Mouse (Mus musculus): ENCODE data around the gene Vwce. TPM values are rescaled to one million over a fixed set of nuclear protein-coding genes. Genes with fewer than 3 reads are reported as not detected.

Gene Vwce
- polyA plus RNA-seq, 1 experiment from 2014 or later, result 0.83 TPM

DNA sequence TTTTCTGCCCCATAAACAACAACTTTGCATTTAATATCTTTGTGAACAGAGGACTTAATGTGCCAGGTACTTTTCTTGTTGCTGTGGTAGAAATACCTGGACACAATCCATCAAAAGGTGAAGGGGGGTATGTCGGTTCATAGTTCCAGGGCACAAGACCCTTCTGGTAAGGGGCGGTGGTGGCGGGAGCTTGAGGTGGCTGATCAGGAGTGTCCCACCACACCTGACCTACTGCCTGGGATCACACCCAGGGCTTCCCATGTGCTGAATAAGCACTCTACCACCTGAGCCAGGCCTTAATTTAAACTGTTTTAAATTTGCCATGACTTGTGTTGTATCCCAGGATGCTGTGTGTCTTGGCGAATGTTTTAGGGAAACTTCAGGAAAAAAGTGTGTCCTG lies 57.1 kb downstream of the Vwce start:
- H3K27ac ChIP-seq (replicated peaks; ENCODE audit: low read depth, low read length), result no peak overlapping the region
- WGBS, result 97% methylated on average over 4 of the region's 4 CpGs
- H3K27me3 ChIP-seq (ENCODE audit: control insufficient read depth, insufficient read depth, low read length), result no peaks in the 10 kb centered on the region
- no peaks in the 10 kb centered on the region for H3K9me3 ChIP-seq (ENCODE audit: control insufficient read depth, low read length)
- no peak overlapping the region for H3K4me2 ChIP-seq (ENCODE audit: low read length)
- peaks cover 41% of the 10 kb centered on the region for H3K4me1 ChIP-seq (ENCODE audit: control insufficient read depth, insufficient read depth, low read length)
- ATAC-seq (ENCODE audit: low FRiP score, low TSS enrichment) (no peak), DNase-seq (no peak)
- H3K9ac ChIP-seq (replicated peaks; ENCODE audit: low read length), result no peak overlapping the region
- no peaks in the 10 kb centered on the region for H3K36me3 ChIP-seq (ENCODE audit: control insufficient read depth, insufficient read depth, low read length)
- no peak overlapping the region for H3K4me3 ChIP-seq (replicated peaks; ENCODE audit: low read depth, low read length)

GRCm38 (mm10) chr19:10691660-10692059 lies 57.6 kb downstream of the Vwce start:
- DNase-seq, result no peak
- H3K4me3 ChIP-seq (replicated peaks; ENCODE audit: low read depth, low read length), result no peak overlapping the region
- H3K4me2 ChIP-seq (ENCODE audit: low read length), result no peak overlapping the region
- no peak for ATAC-seq (ENCODE audit: low FRiP score, low TSS enrichment)
- no peak overlapping the region for H3K9ac ChIP-seq (replicated peaks; ENCODE audit: low read length)
- 76% methylated on average over 3 of the region's 3 CpGs for WGBS
- no peak overlapping the region for H3K27ac ChIP-seq (replicated peaks; ENCODE audit: low read depth, low read length)
- no peaks in the 10 kb centered on the region for H3K27me3 ChIP-seq (ENCODE audit: control insufficient read depth, insufficient read depth, low read length)
- no peaks in the 10 kb centered on the region for H3K36me3 ChIP-seq (ENCODE audit: control insufficient read depth, insufficient read depth, low read length)
- peaks cover 45% of the 10 kb centered on the region for H3K4me1 ChIP-seq (ENCODE audit: control insufficient read depth, insufficient read depth, low read length)
- H3K9me3 ChIP-seq (ENCODE audit: control insufficient read depth, low read length), result no peaks in the 10 kb centered on the region

DNA sequence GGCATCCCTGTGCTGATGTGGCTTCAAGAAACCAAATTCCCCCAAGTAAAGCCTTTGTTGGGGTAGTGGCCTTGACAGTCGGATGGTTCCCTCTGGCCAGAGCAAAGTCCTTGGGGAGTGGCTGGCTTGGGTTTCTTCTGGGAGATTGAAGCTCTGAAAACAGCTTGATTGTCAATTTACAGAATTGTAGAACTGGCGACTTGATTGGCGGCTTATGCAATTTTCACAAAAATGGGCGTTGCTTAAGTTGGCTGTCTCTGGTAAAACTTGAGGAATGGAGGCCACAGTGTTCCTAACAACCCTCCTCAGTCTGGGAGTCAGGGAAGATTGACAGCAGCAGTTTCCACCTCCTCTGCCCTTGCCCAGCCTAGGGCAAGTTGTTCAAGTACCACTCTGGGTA lies 58.3 kb downstream of the Vwce start:
- 92% methylated on average over 4 of the region's 4 CpGs for WGBS
- ATAC-seq (ENCODE audit: low FRiP score, low TSS enrichment) (no peak), DNase-seq (no peak)
- no peak overlapping the region for H3K9ac ChIP-seq (replicated peaks; ENCODE audit: low read length)
- peaks cover 45% of the 10 kb centered on the region for H3K4me1 ChIP-seq (ENCODE audit: control insufficient read depth, insufficient read depth, low read length)
- no peaks in the 10 kb centered on the region for H3K27me3 ChIP-seq (ENCODE audit: control insufficient read depth, insufficient read depth, low read length)
- no peak overlapping the region for H3K27ac ChIP-seq (replicated peaks; ENCODE audit: low read depth, low read length)
- no peak overlapping the region for H3K4me3 ChIP-seq (replicated peaks; ENCODE audit: low read depth, low read length)
- H3K36me3 ChIP-seq (ENCODE audit: control insufficient read depth, insufficient read depth, low read length), result no peaks in the 10 kb centered on the region
- no peaks in the 10 kb centered on the region for H3K9me3 ChIP-seq (ENCODE audit: control insufficient read depth, low read length)
- no peak overlapping the region for H3K4me2 ChIP-seq (ENCODE audit: low read length)

DNA sequence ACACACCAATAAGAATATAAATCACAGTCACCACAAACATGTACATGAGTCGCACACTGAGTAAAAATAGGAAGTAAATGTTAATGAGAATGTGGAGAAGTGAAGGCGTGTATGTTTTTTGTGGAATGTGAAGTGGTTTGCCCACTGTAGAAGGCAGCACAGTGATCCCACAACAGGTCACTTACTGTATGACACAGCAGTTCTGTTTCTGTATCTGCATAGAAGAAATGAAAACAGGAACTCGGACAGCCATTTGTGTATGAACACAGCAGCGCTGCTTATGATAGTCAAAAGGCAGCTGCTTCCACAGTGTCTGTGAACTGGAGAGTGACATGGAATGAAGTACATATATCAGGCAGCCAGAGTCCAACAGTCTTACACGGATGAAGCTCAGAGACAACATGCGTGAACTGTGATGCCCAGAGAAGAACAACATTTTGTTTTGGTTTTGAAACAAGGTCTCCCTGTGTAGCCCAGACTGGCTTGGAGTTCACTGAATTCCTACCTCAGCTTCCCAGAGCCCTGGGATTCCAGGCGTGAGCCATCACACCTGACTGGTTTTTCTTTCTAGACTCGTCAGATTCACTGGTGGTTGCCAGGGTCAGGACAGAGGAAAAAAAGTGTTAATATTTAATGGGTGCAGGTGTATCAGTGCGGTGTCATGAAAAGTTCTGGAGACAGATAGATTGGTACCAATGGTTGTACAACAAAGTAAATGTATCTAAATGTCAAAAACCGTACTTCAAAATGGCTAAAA lies 60.1 kb downstream of the Vwce start:
- 87% methylated on average over 10 of the region's 10 CpGs for WGBS
- Histone ChIP-seq H3K27me3 (ENCODE audit: control insufficient read depth, insufficient read depth, low read length) (no peaks in the 10 kb centered on the region), H3K9me3 (ENCODE audit: control insufficient read depth, low read length) (no peaks in the 10 kb centered on the region), H3K4me1 (ENCODE audit: control insufficient read depth, insufficient read depth, low read length) (peaks cover 41% of the 10 kb centered on the region), H3K4me3 (replicated peaks; ENCODE audit: low read depth, low read length) (no peak overlapping the region), H3K9ac (replicated peaks; ENCODE audit: low read length) (no peak overlapping the region), H3K27ac (replicated peaks; ENCODE audit: low read depth, low read length) (no peak overlapping the region; the same call in 1 of the 2 replicates), H3K36me3 (ENCODE audit: control insufficient read depth, insufficient read depth, low read length) (no peaks in the 10 kb centered on the region), H3K4me2 (ENCODE audit: low read length) (no peak overlapping the region)
- ATAC-seq (ENCODE audit: low FRiP score, low TSS enrichment), result no peak
- DNase-seq, result no peak

DNA sequence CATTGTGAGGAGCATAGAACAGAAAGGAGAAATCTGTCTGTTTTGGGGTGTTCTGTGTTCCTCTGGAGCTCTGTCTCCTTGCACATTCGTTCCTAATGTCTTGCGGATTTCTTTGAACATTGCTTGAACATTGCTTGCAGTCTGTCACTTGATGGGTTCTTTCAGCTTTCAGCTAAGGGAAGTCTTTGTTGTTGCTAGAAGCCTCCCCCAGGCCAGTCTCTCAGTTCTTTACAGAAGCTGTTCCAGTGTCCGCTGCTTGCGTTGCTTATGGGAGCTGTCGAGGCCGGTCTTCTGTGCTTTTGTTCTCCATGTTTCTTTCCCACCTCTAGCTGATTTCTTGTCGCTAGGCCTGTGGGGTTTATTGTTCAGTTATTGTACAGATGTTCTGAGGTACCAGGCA lies 61.8 kb downstream of the Vwce start:
- Histone ChIP-seq H3K9ac (replicated peaks; ENCODE audit: low read length) (0 out of 2 replicates have a peak overlapping the region, but pooled peaks have one; percentile 9), H3K4me1 (ENCODE audit: control insufficient read depth, insufficient read depth, low read length) (peaks cover 43% of the 10 kb centered on the region), H3K4me3 (replicated peaks; ENCODE audit: low read depth, low read length) (no peak overlapping the region), H3K9me3 (ENCODE audit: control insufficient read depth, low read length) (no peaks in the 10 kb centered on the region), H3K27me3 (ENCODE audit: control insufficient read depth, insufficient read depth, low read length) (no peaks in the 10 kb centered on the region), H3K27ac (replicated peaks; ENCODE audit: low read depth, low read length) (peak overlapping the region; percentile 75), H3K4me2 (ENCODE audit: low read length) (peak overlapping the region; percentile 23), H3K36me3 (ENCODE audit: control insufficient read depth, insufficient read depth, low read length) (no peaks in the 10 kb centered on the region)
- DNase-seq, result peak; percentile 54
- ATAC-seq (ENCODE audit: low FRiP score, low TSS enrichment), result no peak
- WGBS, result 13% methylated on average over 7 of the region's 7 CpGs

DNA sequence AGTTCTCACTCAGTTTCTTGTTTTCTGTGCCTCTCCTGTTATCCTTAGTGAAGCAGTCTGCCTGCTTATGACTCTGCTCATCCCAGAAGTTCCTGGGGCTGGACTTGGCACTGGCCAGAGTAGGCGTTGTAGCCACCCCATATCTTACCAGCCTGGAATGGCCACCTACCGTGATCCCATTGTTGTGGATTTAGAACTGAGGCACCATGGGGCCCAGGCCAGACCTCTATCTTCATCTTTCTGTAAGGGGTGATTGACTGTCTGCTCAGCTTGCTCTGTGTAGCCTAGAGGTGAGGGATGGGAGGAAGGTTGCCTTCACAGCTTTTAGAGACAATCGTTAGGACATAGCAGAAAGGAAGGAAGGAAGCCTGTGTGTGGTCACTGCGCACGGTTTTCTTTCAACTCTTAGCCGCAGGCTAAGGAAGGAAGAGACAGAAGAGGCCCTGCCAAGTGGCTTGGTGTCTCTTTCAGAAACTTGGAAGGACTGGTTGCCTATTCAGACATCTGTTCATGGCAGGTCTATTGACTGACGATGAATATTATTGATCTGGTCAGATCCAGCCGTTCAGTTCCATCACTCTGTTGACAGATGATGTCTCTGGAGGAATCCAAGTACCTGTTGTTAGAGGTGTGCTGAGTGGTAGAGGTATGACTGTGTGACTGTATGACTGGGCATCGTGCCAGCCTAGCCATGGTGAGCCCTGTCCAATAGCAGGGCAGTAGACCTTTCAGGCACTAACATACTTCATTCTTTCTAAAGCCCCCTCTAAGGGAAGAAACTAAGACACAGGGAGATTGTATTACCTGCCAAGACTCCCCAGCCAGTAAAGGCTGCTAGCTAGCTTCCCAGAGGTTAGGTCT lies 64.3 kb downstream of the Vwce start:
- WGBS, result 67% methylated on average over 9 of the region's 9 CpGs
- no peaks in the 10 kb centered on the region for H3K36me3 ChIP-seq (ENCODE audit: control insufficient read depth, insufficient read depth, low read length)
- DNase-seq (no peak), ATAC-seq (ENCODE audit: low FRiP score, low TSS enrichment) (no peak)
- no peak overlapping the region for H3K4me2 ChIP-seq (ENCODE audit: low read length)
- H3K27ac ChIP-seq (replicated peaks; ENCODE audit: low read depth, low read length), result no peak overlapping the region
- peaks cover 41% of the 10 kb centered on the region for H3K4me1 ChIP-seq (ENCODE audit: control insufficient read depth, insufficient read depth, low read length)
- no peaks in the 10 kb centered on the region for H3K27me3 ChIP-seq (ENCODE audit: control insufficient read depth, insufficient read depth, low read length)
- no peak overlapping the region for H3K4me3 ChIP-seq (replicated peaks; ENCODE audit: low read depth, low read length)
- H3K9me3 ChIP-seq (ENCODE audit: control insufficient read depth, low read length), result no peaks in the 10 kb centered on the region
- no peak overlapping the region for H3K9ac ChIP-seq (replicated peaks; ENCODE audit: low read length)

GRCm38 (mm10) chr19:10699851-10700250 lies 65.8 kb downstream of the Vwce start:
- H3K27ac ChIP-seq (replicated peaks; ENCODE audit: low read depth, low read length), result no peak overlapping the region
- 71% methylated on average over 9 of the region's 9 CpGs for WGBS
- no peak overlapping the region for H3K4me2 ChIP-seq (ENCODE audit: low read length)
- H3K27me3 ChIP-seq (ENCODE audit: control insufficient read depth, insufficient read depth, low read length), result no peaks in the 10 kb centered on the region
- H3K4me1 ChIP-seq (ENCODE audit: control insufficient read depth, insufficient read depth, low read length), result peaks cover 41% of the 10 kb centered on the region
- H3K9me3 ChIP-seq (ENCODE audit: control insufficient read depth, low read length), result no peaks in the 10 kb centered on the region
- no peaks in the 10 kb centered on the region for H3K36me3 ChIP-seq (ENCODE audit: control insufficient read depth, insufficient read depth, low read length)
- H3K9ac ChIP-seq (replicated peaks; ENCODE audit: low read length), result no peak overlapping the region
- ATAC-seq (ENCODE audit: low FRiP score, low TSS enrichment) (no peak), DNase-seq (no peak)
- no peak overlapping the region for H3K4me3 ChIP-seq (replicated peaks; ENCODE audit: low read depth, low read length)

DNA sequence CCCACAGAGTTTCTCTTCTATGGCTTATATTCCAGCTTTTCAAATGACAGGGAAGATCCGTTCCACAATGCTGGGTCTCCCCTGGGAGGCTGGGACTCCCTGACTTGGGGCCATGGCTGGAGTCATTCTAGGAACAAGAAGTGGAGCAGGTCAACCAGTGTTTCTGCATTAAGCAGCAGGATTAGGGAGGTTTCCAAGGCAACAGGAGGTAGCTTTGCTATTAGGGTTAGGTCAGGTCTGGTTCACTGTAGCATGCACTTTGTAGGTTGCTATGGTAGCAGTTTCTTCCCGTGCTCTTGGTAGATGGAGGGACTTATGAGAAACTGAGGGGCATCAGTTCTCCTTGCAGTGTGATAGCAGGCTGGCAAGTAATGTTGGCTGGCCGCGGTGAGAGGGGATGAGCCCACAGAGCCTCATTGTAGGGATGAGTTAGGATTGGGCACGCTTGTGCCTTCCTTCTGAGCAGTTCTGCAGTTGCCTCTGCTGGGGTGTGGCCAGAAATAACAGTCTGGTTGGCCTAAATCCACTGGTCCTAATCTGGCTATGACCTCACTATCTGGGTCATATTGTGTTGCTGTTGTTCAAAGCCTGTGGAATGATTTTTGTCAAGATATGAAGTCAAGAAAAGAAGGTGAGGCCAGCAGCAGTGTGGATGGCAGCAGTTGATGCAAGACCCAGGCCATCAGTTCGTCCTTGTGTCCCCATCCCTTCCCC lies 67.2 kb downstream of the Vwce start:
- WGBS, result 26% methylated on average over 6 of the region's 6 CpGs
- ATAC-seq (ENCODE audit: low FRiP score, low TSS enrichment), result no peak

More for the DNA sequence above, 67.2 kb downstream of the Vwce start:
- Histone ChIP-seq H3K27ac (replicated peaks; ENCODE audit: low read depth, low read length) (no peak overlapping the region), H3K27me3 (ENCODE audit: control insufficient read depth, insufficient read depth, low read length) (no peaks in the 10 kb centered on the region), H3K4me2 (ENCODE audit: low read length) (no peak overlapping the region), H3K4me1 (ENCODE audit: control insufficient read depth, insufficient read depth, low read length) (peaks cover 31% of the 10 kb centered on the region), H3K9me3 (ENCODE audit: control insufficient read depth, low read length) (no peaks in the 10 kb centered on the region), H3K9ac (replicated peaks; ENCODE audit: low read length) (no peak overlapping the region), H3K36me3 (ENCODE audit: control insufficient read depth, insufficient read depth, low read length) (no peaks in the 10 kb centered on the region), H3K4me3 (replicated peaks; ENCODE audit: low read depth, low read length) (no peak overlapping the region)
- no peak for DNase-seq

All from midbrain, embryonic 14.5 days (tissue).